Mouse (Mus musculus) bone marrow macrophage, adult 2 months (primary cell): Measurements from ENCODE around the gene Psmb11.

Experiments
- CTCF ChIP-seq: IDR thresholded peaks from 2 replicates; pipeline ENCODE4 v1.5.1; 2012; ENCODE audit warnings: low read depth, mild to moderate bottlenecking, low read length, moderate library complexity
- POLR2A ChIP-seq: IDR thresholded peaks from 2 replicates; pipeline ENCODE4 v1.6.1; 2012; ENCODE audit warnings: mild to moderate bottlenecking, low read depth, low read length, borderline replicate concordance

DNA sequence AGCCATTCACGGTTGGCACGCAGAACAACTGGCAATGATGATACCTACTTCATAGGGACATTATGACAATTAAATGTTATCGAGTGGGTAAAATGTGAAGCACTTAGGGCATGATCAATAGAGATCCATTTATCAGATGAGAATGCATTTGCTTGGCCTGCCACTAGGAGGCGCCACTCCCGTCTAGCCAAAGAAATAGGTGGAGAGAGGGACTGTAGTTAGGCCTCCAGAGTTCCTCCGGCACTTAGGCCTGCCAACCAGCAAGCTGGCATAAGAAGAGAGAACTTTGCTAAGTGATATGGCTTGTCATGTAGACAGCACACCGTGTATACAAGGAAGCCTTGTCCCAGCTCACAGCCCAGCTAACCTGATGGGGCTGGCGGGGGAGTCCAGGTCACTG lies 15.7 kb downstream of the Psmb11 start:
- TF ChIP-seq CTCF (peak; percentile 87), POLR2A (no peak)
